Mouse (Mus musculus) G1E (cell line): ENCODE measurements around the gene N4bp3. TPM values are rescaled to one million over a fixed set of nuclear protein-coding genes. Genes with fewer than 3 reads are reported as not detected.

Source experiments
- ATAC-seq: 2 replicates; pipeline ENCODE4 v1.8.0; 2016; ENCODE audit warnings: mild to moderate bottlenecking; ENCODE audit not compliant: insufficient number of reproducible peaks, poor library complexity, low FRiP score, severe bottlenecking; ENCODE audit errors: extremely low read depth
- DNase-seq: peaks from one replicate; pipeline ENCODE4 v3.0.0; 2012; ENCODE audit warnings: low spot score
- H3K27me3 ChIP-seq: 2 replicates; pipeline ENCODE4 v1.6.1; 2012; ENCODE audit warnings: mild to moderate bottlenecking, low read length, inconsistent platforms; ENCODE audit not compliant: insufficient read depth
- H3K36me3 ChIP-seq: replicated peaks from 2 replicates; pipeline ENCODE3; 2012; ENCODE audit warnings: mild to moderate bottlenecking, inconsistent platforms
- H3K4me1 ChIP-seq: 2 replicates; pipeline ENCODE4 v1.6.1; 2012; ENCODE audit warnings: low read depth, low read length, inconsistent platforms, mixed read lengths; ENCODE audit not compliant: insufficient read depth
- H3K4me3 ChIP-seq: 2 replicates; pipeline ENCODE4 v1.5.1; 2012; ENCODE audit warnings: low read depth, mild to moderate bottlenecking, inconsistent platforms, low read length, moderate library complexity, mixed read lengths
- H3K9me3 ChIP-seq: replicated peaks from 2 replicates; pipeline ENCODE4 v1.6.1; 2012; ENCODE audit warnings: inconsistent platforms
- CTCF ChIP-seq: IDR thresholded peaks from 2 replicates; pipeline ENCODE4 v1.5.1; 2012; ENCODE audit warnings: low read depth, low read length, inconsistent platforms, mixed read lengths
- GATA1 ChIP-seq: IDR thresholded peaks from 2 replicates; pipeline ENCODE4 v1.6.1; 2012; ENCODE audit warnings: borderline replicate concordance, low read length, inconsistent platforms, mixed read lengths
- GATA2 ChIP-seq: IDR thresholded peaks from 2 replicates; pipeline ENCODE4 v1.6.1; 2012; ENCODE audit warnings: low read depth, low read length, inconsistent platforms, borderline replicate concordance
- POLR2AphosphoS5 ChIP-seq: IDR thresholded peaks from 2 replicates; pipeline ENCODE4 v1.6.1; 2012; ENCODE audit warnings: low read depth, low read length, inconsistent platforms; ENCODE audit not compliant: insufficient replicate concordance
- TAL1 ChIP-seq: conservative IDR thresholded peaks from 2 replicates; pipeline ENCODE4 v1.6.1; 2012; ENCODE audit warnings: low read depth, low read length, inconsistent platforms, mixed read lengths
- polyA plus RNA-seq: library from polyadenylated mRNA; stranded (reverse); fragments of >175 nt; gene quantifications from 2 replicates; pipeline ENCODE4 v1.2.3, GENCODE M21; 2012
- total RNA-seq, 2 experiments: library from RNA; stranded (forward) in 1 of 2; stranded (reverse) in 1 of 2; fragments of 200-1000 nt in 1 of 2; fragments of >200 nt in 1 of 2; fragmentation: Nextera tagmentation in 1 of 2; gene quantifications; 2 replicates each; pipeline ENCODE4 v1.2.3; 2014 to 2017

N4bp3 gene
- total and polyA plus RNA-seq, 3 experiments: 0.05 to 0.13 TPM; not detected in 1

DNA sequence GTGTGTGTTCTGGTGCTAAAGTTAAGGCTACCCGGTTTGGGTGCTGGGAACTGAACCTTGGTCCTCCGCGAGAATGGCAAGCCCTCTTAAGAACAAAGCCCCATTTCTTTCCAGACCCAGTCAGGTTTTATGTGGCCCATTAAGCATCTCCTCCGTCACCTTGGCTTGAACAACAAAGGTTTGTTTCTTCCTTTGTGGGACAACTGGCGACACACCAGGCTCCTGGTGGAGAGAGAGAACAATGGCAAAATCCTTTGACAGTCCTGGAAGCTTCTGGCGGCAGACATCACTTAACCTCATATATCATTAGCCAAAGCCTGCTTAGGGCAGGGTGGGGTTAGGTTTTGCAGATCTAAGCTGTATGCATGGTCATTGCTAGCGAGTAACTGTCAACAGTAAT is 12.0 kb upstream of the N4bp3 start:
- Histone ChIP-seq H3K9me3 (no peaks in the 10 kb centered on the region), H3K36me3 (no peaks in the 10 kb centered on the region), H3K4me1 (no peaks in the 10 kb centered on the region), H3K27me3 (peaks cover 47% of the 10 kb centered on the region), H3K4me3 (no peak overlapping the region)
- TF ChIP-seq GATA2: no peak
- no peak for TF ChIP-seq POLR2AphosphoS5
- TF ChIP-seq CTCF: no peak
- no peak for TF ChIP-seq GATA1
- no peak for TF ChIP-seq TAL1
- ATAC-seq (no peak), DNase-seq (no peak)

DNA sequence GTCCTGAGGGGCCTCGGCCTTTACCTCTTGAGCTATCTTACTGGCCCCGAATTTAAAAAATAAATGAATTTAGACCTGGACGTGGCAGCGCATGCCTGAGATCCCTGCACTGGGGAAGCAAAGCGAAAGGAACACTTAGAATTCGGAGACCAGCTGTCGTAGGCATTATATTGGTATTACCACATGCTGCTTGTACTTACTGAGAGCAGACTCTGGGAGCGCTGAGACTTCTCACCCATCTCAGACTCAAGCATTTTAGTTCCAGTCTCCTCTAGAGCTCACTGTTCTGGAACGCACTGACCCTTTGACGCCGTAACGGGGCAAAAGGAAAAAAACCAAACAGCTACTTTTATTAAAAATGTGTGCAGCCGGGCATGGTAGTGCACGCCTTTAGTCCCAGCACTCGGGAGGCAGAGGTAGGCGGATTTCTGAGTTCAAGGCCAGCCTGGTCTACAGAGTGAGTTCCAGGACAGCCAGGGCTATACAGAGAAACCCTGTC is 11.3 kb upstream of the N4bp3 start:
- peaks cover 54% of the 10 kb centered on the region for H3K27me3 ChIP-seq
- no peak for TF ChIP-seq GATA1
- TF ChIP-seq POLR2AphosphoS5: no peak
- TF ChIP-seq GATA2: no peak
- no peak for TF ChIP-seq TAL1
- no peak for TF ChIP-seq CTCF
- no peak overlapping the region for H3K4me3 ChIP-seq
- DNase-seq: no peak
- H3K36me3 ChIP-seq: no peaks in the 10 kb centered on the region
- no peaks in the 10 kb centered on the region for H3K9me3 ChIP-seq
- ATAC-seq: no peak
- no peaks in the 10 kb centered on the region for H3K4me1 ChIP-seq

DNA sequence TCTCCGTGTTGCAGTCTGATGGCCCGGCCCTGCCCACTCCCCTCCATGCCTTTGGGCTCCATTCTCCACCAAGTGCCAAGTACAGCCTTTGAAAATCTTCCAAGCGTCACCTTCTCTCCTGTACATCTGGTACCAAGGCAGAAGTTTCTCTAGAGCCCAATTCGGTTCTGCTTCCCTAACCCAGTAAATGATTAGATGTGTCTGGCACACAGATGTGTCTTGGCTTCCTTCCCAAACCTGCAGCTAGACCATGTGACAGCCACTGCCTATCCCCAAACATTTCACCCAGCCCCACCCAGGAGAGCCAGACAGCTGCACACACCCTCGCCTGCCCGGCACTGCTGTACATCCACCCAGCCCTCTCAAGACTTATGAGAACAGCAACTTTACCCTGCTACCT is 8.1 kb upstream of the N4bp3 start:
- Histone ChIP-seq H3K4me1 (peaks cover 4% of the 10 kb centered on the region; the same call in 1 of the 2 replicates), H3K9me3 (no peaks in the 10 kb centered on the region), H3K36me3 (no peaks in the 10 kb centered on the region), H3K27me3 (peaks cover 72% of the 10 kb centered on the region), H3K4me3 (no peak overlapping the region)
- TF ChIP-seq TAL1 (no peak), CTCF (no peak), POLR2AphosphoS5 (no peak), GATA2 (no peak), GATA1 (no peak)
- no peak for ATAC-seq
- no peak for DNase-seq

DNA sequence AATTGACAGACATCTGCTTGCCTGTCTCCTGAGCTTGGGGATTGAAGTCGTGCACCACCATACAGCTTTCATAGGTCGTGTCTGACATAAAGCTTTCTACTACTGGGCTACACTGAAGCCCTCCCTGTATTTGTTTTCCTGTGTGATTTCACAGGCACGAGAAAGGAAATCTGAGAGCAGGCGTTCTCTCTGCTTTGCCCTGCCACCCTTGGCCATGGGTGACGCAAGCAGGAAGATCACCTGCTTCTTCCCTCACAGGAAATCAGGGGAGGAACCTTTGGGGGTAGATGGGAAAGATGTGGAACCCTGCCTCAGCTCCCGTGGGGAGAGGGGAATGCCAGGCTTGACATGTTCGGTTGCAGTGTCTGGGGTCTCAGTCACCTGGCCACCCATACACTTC is 7.6 kb upstream of the N4bp3 start:
- H3K4me1 ChIP-seq: peaks cover 4% of the 10 kb centered on the region; the same call in 1 of the 2 replicates
- no peak for TF ChIP-seq TAL1
- TF ChIP-seq GATA1: no peak
- no peak for TF ChIP-seq POLR2AphosphoS5
- no peak for TF ChIP-seq GATA2
- no peak for TF ChIP-seq CTCF
- H3K36me3 ChIP-seq: no peaks in the 10 kb centered on the region
- no peak overlapping the region for H3K4me3 ChIP-seq
- H3K27me3 ChIP-seq: peaks cover 74% of the 10 kb centered on the region
- no peaks in the 10 kb centered on the region for H3K9me3 ChIP-seq
- DNase-seq (no peak), ATAC-seq (no peak)

DNA sequence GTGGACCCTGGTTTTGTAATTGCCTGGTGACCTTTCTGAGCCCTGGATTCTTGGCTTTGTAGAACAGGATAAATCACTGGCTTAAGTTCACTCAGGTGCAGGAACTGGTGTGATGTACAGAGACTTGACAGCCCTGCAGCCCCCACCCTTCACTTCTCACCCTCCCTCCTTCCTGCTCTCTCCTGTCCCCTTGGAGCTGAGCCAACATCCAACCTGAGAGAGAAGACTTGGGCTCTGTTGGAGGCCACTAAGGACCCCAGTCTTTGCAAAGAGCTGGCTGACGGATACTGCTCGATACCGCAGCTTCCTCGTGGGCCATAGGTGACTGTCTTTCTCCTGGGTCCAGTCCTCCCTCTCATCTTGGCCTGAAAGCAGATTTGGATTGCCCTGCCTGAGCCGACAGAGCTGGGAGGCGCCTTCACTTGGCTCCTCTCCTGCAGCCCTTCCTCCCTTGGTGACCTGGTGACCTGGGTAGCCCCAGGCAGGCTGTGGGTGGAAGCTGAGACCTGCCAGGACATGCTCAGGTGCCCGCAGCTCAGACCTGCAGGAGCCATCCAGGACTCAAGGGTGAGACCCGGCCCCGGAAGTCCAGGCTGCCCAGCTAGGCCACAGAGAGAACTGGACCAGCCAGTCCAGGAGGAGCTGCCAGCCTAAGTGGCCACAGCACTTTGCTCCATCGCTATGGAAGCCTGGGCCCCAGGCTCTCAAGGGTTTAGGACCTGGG is 6.3 kb upstream of the N4bp3 start:
- Histone ChIP-seq H3K36me3 (no peaks in the 10 kb centered on the region), H3K27me3 (peaks cover 76% of the 10 kb centered on the region), H3K9me3 (no peaks in the 10 kb centered on the region), H3K4me3 (no peak overlapping the region), H3K4me1 (peaks cover 4% of the 10 kb centered on the region; the same call in 1 of the 2 replicates)
- ATAC-seq (no peak), DNase-seq (no peak)
- no peak for TF ChIP-seq GATA2
- no peak for TF ChIP-seq GATA1
- TF ChIP-seq TAL1: no peak
- TF ChIP-seq POLR2AphosphoS5: no peak
- no peak for TF ChIP-seq CTCF

DNA sequence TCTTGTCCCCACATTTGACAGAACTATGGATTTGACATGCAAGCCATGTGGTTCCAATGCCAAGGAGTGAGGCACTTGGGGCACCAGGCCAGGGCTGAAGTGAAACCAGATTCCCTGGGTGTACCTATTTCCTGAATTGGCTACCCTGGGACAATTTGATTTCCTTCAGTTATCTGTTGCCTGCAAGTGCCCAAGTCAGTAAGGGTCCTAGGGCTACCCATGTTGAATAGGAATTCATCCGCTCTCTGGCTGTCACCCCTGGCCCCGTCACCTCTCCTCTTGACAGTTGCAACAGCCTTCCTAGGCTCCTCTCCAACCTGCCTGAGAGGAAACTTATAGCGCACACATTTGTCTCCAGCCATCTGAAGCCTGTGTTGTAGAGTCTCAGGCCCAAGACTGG is 4.2 kb upstream of the N4bp3 start:
- Histone ChIP-seq H3K27me3 (peaks cover 78% of the 10 kb centered on the region), H3K36me3 (no peaks in the 10 kb centered on the region), H3K9me3 (peaks cover 9% of the 10 kb centered on the region), H3K4me1 (peaks cover 12% of the 10 kb centered on the region), H3K4me3 (no peak overlapping the region)
- DNase-seq (no peak), ATAC-seq (no peak)
- TF ChIP-seq POLR2AphosphoS5 (no peak), GATA2 (no peak), TAL1 (no peak), GATA1 (no peak), CTCF (no peak)
